Mouse (Mus musculus): ENCODE measurements around the gene Gm20721. TPM values are rescaled to one million over a fixed set of nuclear protein-coding genes. Genes with fewer than 3 reads are reported as not detected.
A peak's percentile ranks its signal among the peaks of the same experiment; 100 is the strongest.

Gene Gm20721
- total and polyA plus RNA-seq, 3 experiments, result 1.6 to 1.8 TPM; not detected in 1

- peak in 1 of 2 experiments; percentile 29 for DNase-seq
- H3K27me3 ChIP-seq (ENCODE audit: control insufficient read depth, insufficient read depth, low read length), result peaks cover 8% of the 10 kb centered on the region
- intact Hi-C loops (cut with DNase I), result loop anchor here (5.0 kb wide), 1 partner anchor 218 kb away; the partner anchor contains the start of gene Stx16
- no peaks in the 10 kb centered on the region for H3K79me2 ChIP-seq (replicated peaks; ENCODE audit: control insufficient read depth, insufficient read depth, low read length)
- H3K9ac ChIP-seq (ENCODE audit: low read depth, low read length), result no peak overlapping the region
- H3K27ac ChIP-seq, result no peak overlapping the region
- no peak for TF ChIP-seq CTCF (IDR thresholded peaks at IDR 0.05)
- TF ChIP-seq EP300 (IDR thresholded peaks at IDR 0.05; ENCODE audit: insufficient read depth, low read depth, low read length), result no peak
- TF ChIP-seq POLR2A (IDR thresholded peaks at IDR 0.05; ENCODE audit: insufficient read depth, low read depth, low read length), result no peak
- no peaks in the 10 kb centered on the region for H3K36me3 ChIP-seq (ENCODE audit: control insufficient read depth, insufficient read depth, low read length)
- WGBS, result 43% methylated on average over 36 of the region's 36 CpGs
- H3K4me3 ChIP-seq, result 0 out of 2 replicates have a peak overlapping the region, but pooled peaks have one; percentile 8
- H3K4me1 ChIP-seq (ENCODE audit: control insufficient read depth, insufficient read depth, low read length), result no peaks in the 10 kb centered on the region
Measured at GRCm38 (mm10) chr2:174295175-174295899, 51.2 kb downstream of the Gm20721 start.

DNA sequence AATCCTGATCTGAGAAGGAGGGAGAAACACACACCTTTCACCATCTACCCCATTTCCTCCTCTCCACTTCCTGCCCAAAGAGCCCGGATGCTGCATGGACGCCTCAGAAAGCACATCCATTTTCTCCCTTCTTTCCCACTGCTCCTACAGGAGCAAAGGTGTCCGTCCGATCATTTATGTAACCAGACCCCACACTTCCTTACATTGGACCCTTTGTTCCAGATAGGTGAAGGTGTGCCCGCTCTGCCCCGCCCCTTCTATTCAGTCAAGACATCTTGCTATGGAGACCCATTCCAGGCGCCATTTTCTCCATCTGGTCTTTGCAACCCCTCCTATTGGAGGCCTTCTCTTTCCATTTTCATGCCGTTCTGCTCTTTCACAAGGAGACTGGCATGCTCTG is 52.1 kb downstream of the Gm20721 start:
- Histone ChIP-seq H3K4me3 (no peak overlapping the region), H3K9ac (ENCODE audit: low read depth, low read length) (no peak overlapping the region), H3K4me1 (ENCODE audit: control insufficient read depth, insufficient read depth, low read length) (no peaks in the 10 kb centered on the region), H3K27me3 (ENCODE audit: control insufficient read depth, insufficient read depth, low read length) (peaks cover 2% of the 10 kb centered on the region), H3K79me2 (replicated peaks; ENCODE audit: control insufficient read depth, insufficient read depth, low read length) (no peaks in the 10 kb centered on the region), H3K27ac (no peak overlapping the region), H3K36me3 (ENCODE audit: control insufficient read depth, insufficient read depth, low read length) (no peaks in the 10 kb centered on the region)
- intact Hi-C loops (cut with DNase I), result no loop called here
- TF ChIP-seq POLR2A (IDR thresholded peaks at IDR 0.05; ENCODE audit: insufficient read depth, low read depth, low read length) (no peak), CTCF (IDR thresholded peaks at IDR 0.05) (no peak), EP300 (IDR thresholded peaks at IDR 0.05; ENCODE audit: insufficient read depth, low read depth, low read length) (no peak)
- 57% methylated on average over 8 of the region's 8 CpGs for WGBS
- no peak for DNase-seq

- TF ChIP-seq POLR2A (IDR thresholded peaks at IDR 0.05; ENCODE audit: insufficient read depth, low read depth, low read length), result no peak
- no peak for TF ChIP-seq EP300 (IDR thresholded peaks at IDR 0.05; ENCODE audit: insufficient read depth, low read depth, low read length)
- TF ChIP-seq CTCF (IDR thresholded peaks at IDR 0.05), result no peak
- no peak overlapping the region for H3K4me3 ChIP-seq
- no peaks in the 10 kb centered on the region for H3K79me2 ChIP-seq (replicated peaks; ENCODE audit: control insufficient read depth, insufficient read depth, low read length)
- whole genome bisulfite sequencing, result 60% methylated on average over 2 of the region's 2 CpGs
- no peak overlapping the region for H3K27ac ChIP-seq
- H3K36me3 ChIP-seq (ENCODE audit: control insufficient read depth, insufficient read depth, low read length), result no peaks in the 10 kb centered on the region
- no peak overlapping the region for H3K9ac ChIP-seq (ENCODE audit: low read depth, low read length)
- peaks cover 1% of the 10 kb centered on the region; the same call in 1 of the 2 replicates for H3K27me3 ChIP-seq (ENCODE audit: control insufficient read depth, insufficient read depth, low read length)
- DNase-seq, result no peak
- intact Hi-C loops (cut with DNase I), result no loop called here
- H3K4me1 ChIP-seq (ENCODE audit: control insufficient read depth, insufficient read depth, low read length), result no peaks in the 10 kb centered on the region
Measured at GRCm38 (mm10) chr2:174291662-174292030, 54.9 kb downstream of the Gm20721 start.

DNA sequence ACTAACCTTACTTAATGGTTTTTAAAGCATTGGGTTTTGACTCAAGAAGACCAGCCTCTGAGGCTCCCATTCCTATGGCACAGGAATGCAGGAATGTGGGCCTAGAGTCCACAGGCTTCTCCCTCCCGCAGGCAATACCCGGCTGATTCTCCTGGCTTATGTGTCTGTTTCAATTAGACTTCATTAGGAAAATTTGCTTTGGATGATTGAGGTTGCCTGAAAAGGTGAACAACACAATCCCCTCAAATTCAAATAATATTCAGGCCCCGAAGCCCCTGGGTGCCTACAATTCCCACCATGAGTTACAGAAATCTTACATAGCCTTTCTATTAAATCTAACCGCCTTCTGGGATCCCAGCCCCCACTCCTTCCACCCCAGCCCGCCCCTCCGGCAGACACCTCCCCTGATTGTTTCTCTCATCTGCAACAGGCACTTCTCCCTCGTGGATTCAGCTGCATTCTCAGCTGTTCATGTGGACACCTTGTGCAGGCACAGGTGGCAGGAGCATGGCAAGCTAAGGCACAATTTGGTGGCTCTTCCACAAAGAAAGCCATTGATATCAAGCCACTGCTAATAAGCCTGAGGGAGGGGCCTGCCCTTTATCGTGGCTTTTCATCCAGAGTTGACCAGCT is 55.4 kb downstream of the Gm20721 start:
- intact Hi-C loops (cut with DNase I), result no loop called here
- Histone ChIP-seq H3K27ac (no peak overlapping the region), H3K27me3 (ENCODE audit: control insufficient read depth, insufficient read depth, low read length) (peaks cover 1% of the 10 kb centered on the region; the same call in 1 of the 2 replicates), H3K4me1 (ENCODE audit: control insufficient read depth, insufficient read depth, low read length) (no peaks in the 10 kb centered on the region), H3K9ac (ENCODE audit: low read depth, low read length) (no peak overlapping the region), H3K36me3 (ENCODE audit: control insufficient read depth, insufficient read depth, low read length) (no peaks in the 10 kb centered on the region), H3K79me2 (replicated peaks; ENCODE audit: control insufficient read depth, insufficient read depth, low read length) (no peaks in the 10 kb centered on the region), H3K4me3 (no peak overlapping the region)
- WGBS, result 74% methylated on average over 8 of the region's 8 CpGs
- DNase-seq, result no peak
- TF ChIP-seq EP300 (IDR thresholded peaks at IDR 0.05; ENCODE audit: insufficient read depth, low read depth, low read length), result no peak
- no peak for TF ChIP-seq CTCF (IDR thresholded peaks at IDR 0.05)
- TF ChIP-seq POLR2A (IDR thresholded peaks at IDR 0.05; ENCODE audit: insufficient read depth, low read depth, low read length), result no peak

GRCm38 (mm10) chr2:174288673-174289430 is 57.7 kb downstream of the Gm20721 start:
- no peak overlapping the region for H3K4me3 ChIP-seq
- WGBS, result 60% methylated on average over 12 of the region's 12 CpGs
- no peaks in the 10 kb centered on the region for H3K36me3 ChIP-seq (ENCODE audit: control insufficient read depth, insufficient read depth, low read length)
- no peaks in the 10 kb centered on the region for H3K79me2 ChIP-seq (replicated peaks; ENCODE audit: control insufficient read depth, insufficient read depth, low read length)
- H3K4me1 ChIP-seq (ENCODE audit: control insufficient read depth, insufficient read depth, low read length), result no peaks in the 10 kb centered on the region
- TF ChIP-seq EP300 (IDR thresholded peaks at IDR 0.05; ENCODE audit: insufficient read depth, low read depth, low read length), result no peak
- TF ChIP-seq CTCF (IDR thresholded peaks at IDR 0.05), result no peak
- no peak for TF ChIP-seq POLR2A (IDR thresholded peaks at IDR 0.05; ENCODE audit: insufficient read depth, low read depth, low read length)
- H3K27me3 ChIP-seq (ENCODE audit: control insufficient read depth, insufficient read depth, low read length), result peaks cover 1% of the 10 kb centered on the region; the same call in 1 of the 2 replicates
- no peak overlapping the region for H3K27ac ChIP-seq
- DNase-seq, result no peak
- intact Hi-C loops (cut with DNase I), result loop anchor here (10.0 kb wide), 1 partner anchor 174 kb away; the partner anchor contains the start of gene Npepl1
- H3K9ac ChIP-seq (ENCODE audit: low read depth, low read length), result no peak overlapping the region

Data from heart, adult 2 months (tissue).